Mouse (Mus musculus): ENCODE data around the gene Msh5. TPM values are rescaled to one million over a fixed set of nuclear protein-coding genes. Genes with fewer than 3 reads are reported as not detected.
"Not testable (repeated sequence)": the region's sequence is repeated elsewhere in the genome, so short reads cannot be mapped to it uniquely, and the experiment has no call there.

The Msh5 gene
- polyA plus RNA-seq, 1 experiment from 2014 or later = 1.8 TPM

DNA sequence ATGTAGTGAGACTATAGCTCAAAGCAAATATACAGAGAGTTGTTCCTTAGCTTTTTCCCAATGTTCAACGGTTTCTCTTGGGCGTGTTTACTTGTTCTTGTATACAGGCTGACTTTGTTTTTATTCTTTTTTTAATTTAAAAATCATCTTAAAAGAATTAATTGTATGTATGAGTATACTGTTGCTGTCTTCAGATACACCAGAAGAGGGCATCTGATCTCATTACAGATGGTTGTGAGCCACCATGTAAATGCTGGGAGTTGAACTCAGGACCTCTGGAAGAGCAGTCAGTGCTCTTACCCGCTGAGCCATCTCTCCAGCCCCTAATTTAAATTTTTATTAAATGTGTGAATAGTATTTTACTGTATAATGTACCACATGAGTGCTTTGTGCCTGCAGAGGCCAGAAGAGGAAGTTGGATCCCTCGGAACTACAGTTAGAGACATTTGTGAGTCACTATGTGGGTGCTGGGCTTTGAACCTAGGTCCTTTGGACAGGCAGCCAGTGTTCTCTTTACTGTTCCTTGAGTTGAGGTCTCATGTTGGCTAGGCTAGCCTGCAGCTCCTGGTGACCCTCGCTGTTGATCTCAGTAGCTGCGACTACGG, 39.1 kb downstream of the Msh5 start:
- DNase-seq (ENCODE audit: low spot score) (no peak), ATAC-seq (no peak)
- peaks cover 14% of the 10 kb centered on the region for H3K36me3 ChIP-seq (ENCODE audit: insufficient read depth, low read length)
- H3K9me3 ChIP-seq (ENCODE audit: low read length) = no peaks in the 10 kb centered on the region
- TF ChIP-seq EP300 (IDR thresholded peaks at IDR 0.05) (no peak), CTCF (IDR thresholded peaks at IDR 0.05) (peak; percentile 32; the same call in 1 of the 2 replicates)
- no peak overlapping the region for H3K27ac ChIP-seq (ENCODE audit: low read length)
- no peak overlapping the region for H3K4me2 ChIP-seq (replicated peaks; ENCODE audit: low read depth, low read length)
- no peak overlapping the region for H3K9ac ChIP-seq (replicated peaks; ENCODE audit: low read depth)
- peaks cover 6% of the 10 kb centered on the region for H3K4me1 ChIP-seq (ENCODE audit: insufficient read depth, low read depth, low read length)
- 89% methylated on average over 7 of the region's 7 CpGs for WGBS
- H3K27me3 ChIP-seq (replicated peaks; ENCODE audit: insufficient read depth, low read length) = no peaks in the 10 kb centered on the region
- no peak overlapping the region for H3K4me3 ChIP-seq (ENCODE audit: low read depth, low read length)

DNA sequence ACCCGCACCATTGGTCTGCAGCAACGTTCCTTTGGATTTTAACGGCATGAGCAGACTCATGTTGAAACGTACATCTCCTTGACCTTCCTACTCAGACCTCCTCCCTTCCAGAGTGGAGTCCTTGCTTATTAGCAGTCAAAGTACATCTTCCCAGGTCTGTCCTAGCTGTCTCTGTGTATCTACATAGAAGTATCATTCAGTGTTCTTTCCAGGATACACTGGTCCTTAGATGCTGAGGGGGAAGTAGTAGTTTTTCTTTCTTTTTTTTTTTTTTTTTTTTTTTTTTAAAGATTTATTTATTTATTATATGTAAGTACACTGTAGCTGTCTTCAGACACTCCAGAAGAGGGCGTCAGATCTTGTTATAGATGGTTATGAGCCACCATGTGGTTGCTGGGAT, 40.6 kb downstream of the Msh5 start:
- H3K36me3 ChIP-seq (ENCODE audit: insufficient read depth, low read length); H3K27ac ChIP-seq (ENCODE audit: low read length); H3K27me3 ChIP-seq (replicated peaks; ENCODE audit: insufficient read depth, low read length); H3K9me3 ChIP-seq (ENCODE audit: low read length); H3K4me3 ChIP-seq (ENCODE audit: low read depth, low read length); DNase-seq (ENCODE audit: low spot score); H3K9ac ChIP-seq (replicated peaks; ENCODE audit: low read depth); H3K4me2 ChIP-seq (replicated peaks; ENCODE audit: low read depth, low read length); ATAC-seq: not testable (repeated sequence)
- peaks cover 15% of the 10 kb centered on the region for H3K4me1 ChIP-seq (ENCODE audit: insufficient read depth, low read depth, low read length)
- WGBS = 89% methylated on average over 4 of the region's 5 CpGs

DNA sequence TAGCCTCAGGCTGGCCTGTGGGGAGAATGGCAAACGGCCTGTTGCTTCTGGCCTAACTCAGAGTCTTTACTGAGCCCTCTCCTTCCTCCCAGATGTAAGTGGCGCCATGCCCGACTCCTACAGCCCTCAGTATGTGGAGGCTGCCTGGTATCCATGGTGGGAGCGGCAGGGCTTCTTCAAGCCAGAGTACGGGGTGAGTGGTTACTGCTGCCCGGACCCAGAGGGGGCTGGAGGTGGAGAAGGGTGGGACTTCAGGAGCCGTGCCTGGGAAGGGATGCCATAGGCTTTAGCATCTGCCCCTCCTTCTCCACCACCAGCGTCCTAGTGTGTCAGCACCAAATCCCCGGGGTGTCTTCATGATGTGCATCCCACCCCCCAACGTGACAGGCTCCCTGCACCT, 41.4 kb downstream of the Msh5 start:
- TF ChIP-seq CTCF (IDR thresholded peaks at IDR 0.05) (no peak), EP300 (IDR thresholded peaks at IDR 0.05) (no peak)
- Histone ChIP-seq H3K4me3 (ENCODE audit: low read depth, low read length) (no peak overlapping the region), H3K27ac (ENCODE audit: low read length) (no peak overlapping the region), H3K27me3 (replicated peaks; ENCODE audit: insufficient read depth, low read length) (no peaks in the 10 kb centered on the region), H3K9ac (replicated peaks; ENCODE audit: low read depth) (no peak overlapping the region), H3K36me3 (ENCODE audit: insufficient read depth, low read length) (no peaks in the 10 kb centered on the region), H3K4me2 (replicated peaks; ENCODE audit: low read depth, low read length) (no peak overlapping the region), H3K4me1 (ENCODE audit: insufficient read depth, low read depth, low read length) (peaks cover 15% of the 10 kb centered on the region), H3K9me3 (ENCODE audit: low read length) (no peaks in the 10 kb centered on the region)
- ATAC-seq = no peak
- DNase-seq (ENCODE audit: low spot score) = no peak
- 89% methylated on average over 10 of the region's 10 CpGs for WGBS

DNA sequence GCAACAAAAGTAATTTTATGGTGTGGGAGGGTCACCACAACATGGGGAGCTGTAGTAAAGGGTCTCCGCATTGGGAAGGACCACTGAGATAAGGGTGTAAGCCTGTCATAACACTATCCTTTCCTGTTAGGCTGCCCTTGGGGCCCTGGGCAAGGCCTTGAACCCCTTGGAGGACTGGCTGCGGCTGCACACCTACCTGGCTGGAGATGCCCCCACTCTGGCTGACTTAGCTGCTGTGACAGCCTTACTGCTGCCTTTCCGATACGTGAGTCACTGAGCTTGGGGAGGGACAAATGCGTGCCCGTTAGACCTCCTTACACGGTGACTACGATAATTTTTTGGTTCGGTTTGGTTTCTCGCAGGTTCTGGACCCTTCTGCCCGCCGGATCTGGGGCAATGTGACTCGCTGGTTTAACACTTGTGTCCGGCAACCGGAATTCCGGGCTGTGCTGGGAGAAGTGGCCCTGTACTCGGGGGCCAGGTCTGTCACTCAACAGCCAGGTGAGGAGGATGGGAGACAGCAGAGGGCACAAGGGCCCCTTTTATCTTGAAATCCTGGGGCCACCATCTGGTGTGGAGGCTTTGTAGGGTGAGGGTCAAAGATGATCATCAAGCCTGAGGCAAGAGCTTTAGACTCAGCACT, 42.3 kb downstream of the Msh5 start:
- Histone ChIP-seq H3K4me1 (ENCODE audit: insufficient read depth, low read depth, low read length) (peaks cover 21% of the 10 kb centered on the region), H3K36me3 (ENCODE audit: insufficient read depth, low read length) (no peaks in the 10 kb centered on the region), H3K4me3 (ENCODE audit: low read depth, low read length) (no peak overlapping the region), H3K27ac (ENCODE audit: low read length) (no peak overlapping the region), H3K4me2 (replicated peaks; ENCODE audit: low read depth, low read length) (no peak overlapping the region), H3K9ac (replicated peaks; ENCODE audit: low read depth) (no peak overlapping the region), H3K27me3 (replicated peaks; ENCODE audit: insufficient read depth, low read length) (no peaks in the 10 kb centered on the region), H3K9me3 (ENCODE audit: low read length) (no peaks in the 10 kb centered on the region)
- TF ChIP-seq CTCF (IDR thresholded peaks at IDR 0.05) (no peak), EP300 (IDR thresholded peaks at IDR 0.05) (no peak)
- 90% methylated on average over 17 of the region's 17 CpGs for WGBS
- DNase-seq (ENCODE audit: low spot score) (no peak), ATAC-seq (no peak)

DNA sequence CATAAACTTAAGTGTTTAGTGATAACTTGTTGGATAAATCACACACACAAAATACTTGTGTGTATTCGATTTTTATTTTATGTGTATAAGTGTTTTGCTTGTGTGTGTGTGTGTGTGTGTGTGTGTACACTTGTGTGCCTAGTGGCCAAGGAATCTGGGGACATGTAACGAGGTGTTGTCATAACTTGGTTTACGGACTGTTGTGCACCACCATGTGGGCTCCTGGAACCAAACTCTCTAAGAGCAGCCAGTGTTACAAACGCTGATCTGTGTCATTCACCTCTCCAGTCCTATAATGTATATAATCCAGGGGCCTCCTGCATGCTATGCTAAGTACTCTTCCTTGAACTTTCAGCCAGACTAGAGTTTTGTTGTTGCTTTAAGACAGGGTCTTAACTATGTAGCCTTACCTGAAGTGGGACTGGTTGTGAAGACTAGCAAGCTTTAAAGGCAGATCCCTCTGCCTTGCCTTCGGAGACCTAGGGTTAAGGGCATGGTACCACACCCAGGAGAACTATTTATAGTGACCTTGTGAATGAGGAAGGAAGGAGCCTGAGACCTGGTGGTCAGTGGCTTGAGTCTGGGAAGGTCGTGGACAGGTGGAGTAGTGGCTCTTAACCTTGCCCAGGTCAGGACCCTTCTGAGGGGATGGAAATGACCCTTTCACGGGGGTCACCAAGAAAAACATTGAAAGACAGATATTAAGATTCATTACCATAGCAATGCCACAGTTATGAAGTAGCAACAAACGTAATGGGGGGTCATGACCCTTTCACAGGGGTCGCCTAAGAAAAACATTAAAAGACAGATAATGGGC, 43.3 kb downstream of the Msh5 start:
- Histone ChIP-seq H3K4me3 (ENCODE audit: low read depth, low read length) (no peak overlapping the region), H3K9me3 (ENCODE audit: low read length) (no peaks in the 10 kb centered on the region), H3K27ac (ENCODE audit: low read length) (no peak overlapping the region), H3K9ac (replicated peaks; ENCODE audit: low read depth) (0 out of 2 replicates have a peak overlapping the region, but pooled peaks have one; percentile 16), H3K27me3 (replicated peaks; ENCODE audit: insufficient read depth, low read length) (no peaks in the 10 kb centered on the region), H3K4me1 (ENCODE audit: insufficient read depth, low read depth, low read length) (peaks cover 21% of the 10 kb centered on the region), H3K36me3 (ENCODE audit: insufficient read depth, low read length) (no peaks in the 10 kb centered on the region), H3K4me2 (replicated peaks; ENCODE audit: low read depth, low read length) (peak overlapping the region; percentile 99; the same call in 1 of the 2 replicates)
- WGBS = 47% methylated on average over 9 of the region's 9 CpGs
- DNase-seq (ENCODE audit: low spot score) (no peak), ATAC-seq (no peak)
- TF ChIP-seq EP300 (IDR thresholded peaks at IDR 0.05) (no peak), CTCF (IDR thresholded peaks at IDR 0.05) (no peak)

DNA sequence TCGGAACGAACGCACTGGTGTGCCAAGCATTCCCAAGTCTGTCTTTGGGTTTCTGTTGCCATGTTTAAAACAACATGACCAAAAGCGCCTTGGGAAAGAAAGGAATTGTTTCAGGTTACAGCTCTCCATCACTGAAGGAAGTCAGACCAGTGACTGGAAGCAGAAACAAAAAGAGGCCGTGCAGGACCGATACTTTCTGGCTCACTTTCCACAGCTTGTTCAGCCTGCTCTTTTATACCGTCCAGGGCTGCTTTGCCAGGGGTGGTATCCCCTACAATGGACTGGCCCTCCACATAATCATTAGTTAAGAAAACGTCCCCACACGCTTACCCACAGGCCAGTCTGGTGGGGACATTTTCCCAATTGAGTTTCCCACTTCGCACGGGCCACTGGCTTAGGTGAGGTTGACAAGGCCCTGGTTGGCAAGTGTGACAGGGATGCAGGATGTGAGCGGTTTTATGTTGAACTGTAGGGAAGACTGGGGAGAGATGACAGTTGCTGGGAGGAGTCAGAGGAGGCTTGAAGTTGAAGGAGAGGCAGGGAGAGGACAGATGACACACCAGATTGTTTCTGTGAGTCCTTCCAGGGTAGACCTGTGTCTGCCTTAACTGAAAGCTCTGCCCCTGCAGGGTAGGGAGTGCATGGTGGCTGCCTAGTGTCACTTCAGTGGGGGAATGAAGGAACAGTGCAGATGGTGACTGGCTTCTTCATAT, 44.2 kb downstream of the Msh5 start:
- no peak for TF ChIP-seq EP300 (IDR thresholded peaks at IDR 0.05)
- TF ChIP-seq CTCF (IDR thresholded peaks at IDR 0.05) = no peak
- 3% methylated on average over 12 of the region's 12 CpGs for WGBS
- H3K4me2 ChIP-seq (replicated peaks; ENCODE audit: low read depth, low read length) = peak overlapping the region; percentile 99
- peak overlapping the region; percentile 82 for H3K9ac ChIP-seq (replicated peaks; ENCODE audit: low read depth)
- H3K4me1 ChIP-seq (ENCODE audit: insufficient read depth, low read depth, low read length) = peaks cover 21% of the 10 kb centered on the region
- peak overlapping the region; percentile 98 for H3K27ac ChIP-seq (ENCODE audit: low read length)
- no peaks in the 10 kb centered on the region for H3K36me3 ChIP-seq (ENCODE audit: insufficient read depth, low read length)
- ATAC-seq = no peak
- peak overlapping the region; percentile 81; the same call in 1 of the 2 replicates for H3K4me3 ChIP-seq (ENCODE audit: low read depth, low read length)
- H3K27me3 ChIP-seq (replicated peaks; ENCODE audit: insufficient read depth, low read length) = no peaks in the 10 kb centered on the region
- H3K9me3 ChIP-seq (ENCODE audit: low read length) = no peaks in the 10 kb centered on the region
- DNase-seq (ENCODE audit: low spot score) = no peak

All from lung, postnatal 0 days (tissue).